Mouse (Mus musculus): ENCODE data around the gene Yars.
A peak's percentile ranks its signal among the peaks of the same experiment; 100 is the strongest.

Yars gene

DNA sequence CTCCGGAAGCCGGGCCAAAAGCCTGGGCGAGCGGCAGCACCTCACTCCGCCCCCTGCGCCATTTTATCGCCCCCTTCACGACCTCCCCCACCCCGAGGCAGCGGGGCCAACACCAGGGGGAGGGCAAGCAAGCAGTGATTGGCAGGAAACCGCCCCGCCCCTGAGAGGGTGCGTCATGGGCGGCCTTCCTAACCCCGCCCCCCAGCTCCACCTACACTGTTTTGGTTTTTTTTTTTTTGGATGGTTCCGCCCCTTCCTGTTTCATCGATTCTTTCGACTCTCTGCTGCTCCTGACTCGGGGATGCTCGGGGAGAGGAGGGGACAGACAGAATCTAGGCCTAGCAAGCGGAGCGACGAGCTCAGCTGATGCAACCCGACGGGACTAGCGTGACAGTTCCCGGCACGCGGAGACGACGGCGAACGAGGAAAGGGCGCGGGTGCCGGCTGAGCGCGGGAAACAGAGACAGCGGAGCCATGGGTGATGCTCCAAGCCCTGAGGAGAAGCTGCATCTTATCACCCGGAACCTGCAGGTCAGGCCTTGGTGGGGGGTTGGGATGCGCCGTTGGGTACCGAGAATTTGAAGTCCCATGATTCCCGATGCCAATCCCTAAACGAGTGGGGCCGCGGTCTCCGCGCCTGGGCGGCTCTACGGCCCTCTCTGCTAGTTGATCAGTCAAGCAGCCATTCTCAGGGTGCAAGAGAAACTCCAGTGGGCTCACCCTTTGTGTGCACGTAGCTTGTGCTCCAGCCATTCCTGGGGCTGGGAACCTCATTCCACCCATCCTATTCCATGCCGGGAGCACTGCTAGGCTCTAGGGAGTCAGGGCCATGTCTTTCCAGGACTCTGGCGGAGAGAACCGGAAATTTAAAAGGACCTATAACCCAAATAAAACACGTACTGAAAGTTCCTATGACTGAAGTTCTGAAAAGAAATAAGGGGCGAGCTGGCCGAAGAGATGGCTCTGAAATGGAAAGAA, at the start of gene Yars, which contains the start of gene S100pbp:
Gene Yars (plus strand): TSS at position 219 of the 978 bp plus-strand sequence.
Gene S100pbp (minus strand): TSS at position 186 of the 978 bp plus-strand sequence.
- DNase-seq (ENCODE audit: low read depth) = peak; percentile 99

DNA sequence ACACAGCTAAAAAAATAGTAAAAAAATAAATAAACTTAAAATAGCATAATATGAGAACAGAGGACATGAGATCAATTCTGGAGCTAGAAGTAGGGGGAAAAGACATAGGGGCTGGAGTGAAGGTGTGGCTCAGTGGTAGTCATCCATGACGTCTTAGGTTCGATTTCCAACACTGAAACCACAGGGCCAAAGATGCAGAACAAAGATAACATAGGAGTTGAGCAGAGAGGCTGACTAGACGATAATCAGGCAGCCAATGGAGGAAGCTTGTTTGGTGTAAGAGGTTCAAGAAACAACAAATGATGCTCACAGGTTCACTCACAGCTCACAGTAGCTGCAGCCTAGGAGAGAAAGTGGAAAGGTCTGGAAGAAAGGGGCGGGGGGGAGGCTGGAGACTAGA, 48.8 kb upstream of the Yars start:
- peak; percentile 82 for DNase-seq (ENCODE audit: low read depth)

DNA sequence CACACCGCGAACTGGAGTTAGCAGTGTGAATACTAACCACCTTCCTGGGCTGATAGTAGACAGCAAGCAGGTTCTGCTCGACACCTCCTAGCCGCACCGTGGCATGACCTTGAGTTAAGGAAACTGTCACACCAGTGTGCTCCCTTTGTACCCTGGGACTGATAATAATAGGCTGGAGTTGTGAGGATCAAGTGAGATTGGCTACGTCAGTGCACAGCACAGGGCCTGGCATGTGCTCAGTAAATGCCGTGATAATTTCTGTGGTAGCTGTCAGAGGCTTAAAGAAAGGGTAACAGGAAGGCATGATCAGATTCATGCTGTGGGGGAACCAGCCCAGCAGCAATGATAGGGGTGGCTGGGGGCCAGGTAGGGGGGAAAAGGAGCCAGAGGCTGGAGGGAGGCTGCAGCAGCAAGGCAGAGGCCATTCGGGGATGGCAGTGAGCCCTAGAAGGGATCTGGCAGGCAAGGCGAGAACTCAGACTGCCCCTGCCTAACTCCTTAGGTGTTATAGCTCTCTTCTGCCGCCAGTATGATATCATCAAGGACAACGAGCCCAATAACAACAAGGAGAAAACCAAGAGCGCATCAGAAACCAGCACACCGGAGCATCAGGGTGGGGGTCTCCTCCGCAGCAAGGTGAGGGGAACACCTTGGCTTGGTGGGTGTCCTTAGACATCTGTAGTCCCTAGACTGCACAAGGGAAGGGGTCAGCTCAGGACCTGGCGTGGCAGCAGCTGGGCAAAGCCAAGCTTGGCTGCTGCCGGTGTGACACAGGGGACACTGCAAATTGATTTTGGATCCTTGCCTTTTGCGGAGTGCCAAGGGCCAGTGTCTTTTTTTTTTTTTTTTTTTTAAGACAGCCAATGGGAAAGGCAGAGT, 47.8 kb upstream of the Yars start:
- DNase-seq (ENCODE audit: low read depth) = peak; percentile 59

DNA sequence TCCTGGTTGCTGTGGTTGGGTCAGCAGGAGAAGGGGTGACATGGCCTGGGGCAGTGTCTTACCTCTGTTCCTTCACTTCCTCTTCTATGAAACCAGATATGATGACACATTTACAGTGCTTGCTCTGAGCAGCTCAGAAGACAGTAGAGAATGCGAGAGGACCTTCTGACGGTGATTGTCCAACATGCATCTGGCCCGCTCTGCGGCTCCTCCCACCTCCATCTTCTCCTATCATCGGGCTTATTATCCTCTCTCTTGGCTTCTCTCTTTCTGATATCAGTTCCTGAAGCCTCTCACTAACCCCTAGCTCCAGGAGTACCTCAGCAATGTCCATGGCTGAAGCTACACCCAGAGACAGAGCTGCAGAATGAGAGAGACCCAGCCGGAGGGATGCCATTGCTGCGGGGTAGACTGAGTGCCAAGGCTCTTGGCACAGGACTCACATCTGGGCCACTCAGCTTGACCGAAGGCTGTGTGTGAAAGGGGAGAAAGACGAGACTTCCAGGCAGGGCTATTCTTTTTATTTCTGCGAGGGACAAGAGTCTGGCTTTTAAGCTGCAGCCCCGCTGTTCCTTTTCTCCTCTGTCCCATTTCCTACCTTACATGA, 47.0 kb upstream of the Yars start:
- peak; percentile 73 for DNase-seq (ENCODE audit: low read depth)

DNA sequence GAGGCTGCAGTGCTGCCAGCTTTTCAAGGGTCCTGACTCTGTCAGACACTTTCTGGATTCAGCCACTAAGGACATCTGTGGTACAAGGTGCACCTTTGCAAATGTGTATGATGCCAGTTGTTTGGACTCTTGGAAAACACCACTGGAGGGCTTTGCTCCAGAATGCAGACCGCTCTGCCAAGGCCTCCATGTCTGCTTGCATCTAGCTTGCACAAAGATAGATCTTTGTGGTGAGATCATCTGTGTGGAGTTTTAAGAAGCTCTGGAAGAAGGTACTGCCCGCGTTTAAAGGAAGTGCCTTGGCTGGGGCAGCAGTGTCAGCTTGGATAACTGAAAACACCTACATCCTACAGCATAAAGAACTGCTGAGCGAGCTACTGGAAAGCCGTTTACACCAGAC, 46.1 kb upstream of the Yars start:
- DNase-seq (ENCODE audit: low read depth) = no peak

DNA sequence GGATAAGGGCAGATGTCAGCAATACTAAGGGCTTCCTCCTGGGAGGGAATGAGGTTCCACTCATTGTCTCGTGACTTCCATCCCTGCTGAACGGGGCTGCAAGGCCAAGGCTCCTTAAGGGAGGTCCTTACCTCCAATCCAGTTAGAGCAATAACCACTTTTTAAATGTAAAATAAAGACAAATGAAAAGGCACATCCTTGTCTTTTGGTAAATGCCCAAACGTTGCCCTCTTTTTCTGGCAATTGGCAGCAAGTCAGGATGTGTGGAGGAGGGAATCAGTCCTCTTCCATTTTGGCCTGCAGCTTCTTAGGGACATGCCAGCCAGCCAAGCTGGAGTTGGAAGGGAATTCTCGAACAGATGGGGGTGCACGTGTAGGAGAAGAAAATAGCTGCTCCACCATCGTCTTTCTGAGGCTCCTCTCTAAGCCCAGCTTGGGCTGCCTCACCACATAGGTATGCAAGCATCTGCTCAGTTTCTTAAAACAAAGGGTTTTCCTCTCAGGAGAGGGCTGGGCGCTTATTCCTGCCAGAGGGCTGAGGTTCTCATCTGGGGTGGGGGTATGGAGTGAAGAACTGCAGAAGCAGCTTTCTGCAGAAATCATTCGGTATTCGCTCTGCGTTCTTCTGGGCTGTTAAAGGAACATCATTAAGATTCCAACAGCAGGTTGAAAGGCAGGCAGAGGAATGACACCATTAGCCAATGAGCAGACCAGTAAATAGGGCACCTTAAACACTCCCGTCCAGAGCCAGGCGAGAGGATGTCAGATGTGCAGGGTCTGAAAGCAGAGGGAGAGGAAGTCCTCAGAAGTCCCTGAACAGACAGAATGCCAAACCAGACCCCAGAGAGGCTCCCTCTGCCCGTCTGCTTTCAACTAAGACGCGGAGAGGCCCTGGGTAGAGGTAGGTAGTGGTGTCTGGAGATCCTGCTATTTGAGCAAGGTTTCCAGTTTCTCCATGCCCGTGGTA, 44.9 kb upstream of the Yars start:
- no peak for DNase-seq (ENCODE audit: low read depth)

DNA sequence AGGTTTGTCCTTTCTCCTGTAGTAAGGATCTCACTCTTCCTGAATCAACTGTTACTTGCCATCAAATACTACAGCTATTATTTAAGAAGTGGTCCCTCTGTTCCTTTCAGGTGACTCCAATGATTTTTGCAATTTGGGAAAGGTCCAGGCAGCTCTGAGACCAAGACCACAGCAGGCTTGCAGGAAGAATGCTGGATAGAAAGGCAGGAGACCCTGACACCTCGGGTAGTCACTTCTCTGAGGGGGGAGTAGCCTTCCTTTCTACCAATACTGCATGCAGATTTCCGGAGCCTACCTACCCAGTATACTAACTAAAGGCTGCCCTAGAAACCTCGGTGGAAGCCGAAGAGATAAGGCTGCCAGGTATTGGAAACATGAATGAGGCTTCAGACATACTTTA, 44.1 kb upstream of the Yars start:
- no peak for DNase-seq (ENCODE audit: low read depth)

DNA sequence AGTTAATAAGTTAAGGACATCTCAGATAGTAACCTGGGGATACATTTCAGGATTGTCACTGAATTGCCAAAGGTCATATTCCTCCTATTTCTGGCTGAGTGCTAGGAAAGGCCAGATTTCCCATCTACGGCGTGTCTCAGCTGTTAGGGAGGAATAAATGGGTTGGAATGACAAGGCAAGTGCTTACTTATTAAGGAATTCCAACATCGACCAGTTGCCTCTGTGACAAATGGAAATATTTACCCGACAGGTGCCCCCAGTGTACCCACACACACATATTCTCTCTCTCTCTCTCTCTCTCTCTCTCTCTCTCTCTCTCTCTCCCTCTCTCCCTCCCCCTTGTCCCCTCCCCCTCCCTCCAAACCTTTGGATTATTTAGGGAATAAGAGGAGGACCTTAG, 43.6 kb upstream of the Yars start:
- no peak for DNase-seq (ENCODE audit: low read depth)

DNA sequence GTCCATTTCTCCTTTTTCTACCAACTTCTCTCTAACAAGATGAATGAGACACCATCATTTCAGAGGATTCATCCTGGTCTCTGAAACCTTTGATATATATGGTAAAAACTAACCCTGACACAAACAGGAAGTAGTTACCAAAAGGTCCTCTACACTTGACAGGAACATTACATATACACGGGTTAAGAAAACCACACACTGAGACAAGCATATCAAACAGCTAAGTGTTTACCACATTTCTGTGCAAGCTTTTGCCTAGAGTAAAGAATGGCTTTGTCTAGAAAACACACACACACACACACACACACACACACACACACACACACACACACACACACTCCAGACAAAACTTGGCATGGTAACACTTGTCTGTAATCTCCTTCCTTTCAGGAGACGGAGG, 43.2 kb upstream of the Yars start:
- peak; percentile 37 for DNase-seq (ENCODE audit: low read depth)

DNA sequence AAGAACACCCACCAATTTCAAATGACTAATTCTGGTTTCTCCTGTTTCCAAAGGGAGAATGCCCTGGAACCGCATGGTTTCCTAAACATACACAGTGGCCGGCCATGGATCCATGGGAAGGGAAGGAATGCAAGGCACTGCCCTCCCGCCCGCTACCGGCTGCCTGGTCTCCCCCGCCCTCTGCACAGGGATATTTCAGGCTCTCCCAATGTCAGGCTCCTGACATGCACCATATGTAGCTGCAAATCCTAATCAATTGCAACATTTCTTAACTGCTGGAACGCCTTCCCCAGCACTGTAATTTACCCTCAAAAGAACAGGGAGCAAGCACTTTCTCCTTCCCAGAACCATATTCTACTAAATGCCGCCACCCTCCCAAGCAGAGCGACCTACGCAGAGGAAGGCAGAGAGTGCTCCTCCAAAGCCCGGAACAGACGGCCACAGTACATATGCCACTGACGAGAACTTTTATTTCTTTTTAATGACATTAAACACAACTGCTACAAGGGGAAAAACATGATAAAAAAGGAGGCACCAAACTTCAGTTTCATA, 41.9 kb upstream of the Yars start:
- DNase-seq (ENCODE audit: low read depth) = no peak

DNA sequence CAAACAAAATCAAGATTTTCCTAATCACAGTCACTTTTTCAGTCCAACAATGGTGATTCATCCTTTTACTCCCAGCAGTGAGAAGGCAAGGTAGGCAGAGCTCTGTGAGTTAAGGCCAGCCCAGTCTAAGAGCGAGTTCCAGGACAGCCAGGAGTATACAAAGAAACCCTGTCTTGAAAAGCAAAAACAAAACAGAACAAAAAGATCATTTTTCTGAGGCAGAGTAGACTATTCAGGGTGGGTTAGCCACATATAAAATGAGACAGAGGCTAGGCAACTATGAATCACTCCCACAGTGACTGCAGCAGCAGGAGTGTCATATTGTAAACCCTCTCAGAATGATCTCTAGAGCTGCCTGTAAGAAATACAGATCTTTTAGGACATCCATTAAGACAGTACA, 40.2 kb upstream of the Yars start:
- no peak for DNase-seq (ENCODE audit: low read depth)

DNA sequence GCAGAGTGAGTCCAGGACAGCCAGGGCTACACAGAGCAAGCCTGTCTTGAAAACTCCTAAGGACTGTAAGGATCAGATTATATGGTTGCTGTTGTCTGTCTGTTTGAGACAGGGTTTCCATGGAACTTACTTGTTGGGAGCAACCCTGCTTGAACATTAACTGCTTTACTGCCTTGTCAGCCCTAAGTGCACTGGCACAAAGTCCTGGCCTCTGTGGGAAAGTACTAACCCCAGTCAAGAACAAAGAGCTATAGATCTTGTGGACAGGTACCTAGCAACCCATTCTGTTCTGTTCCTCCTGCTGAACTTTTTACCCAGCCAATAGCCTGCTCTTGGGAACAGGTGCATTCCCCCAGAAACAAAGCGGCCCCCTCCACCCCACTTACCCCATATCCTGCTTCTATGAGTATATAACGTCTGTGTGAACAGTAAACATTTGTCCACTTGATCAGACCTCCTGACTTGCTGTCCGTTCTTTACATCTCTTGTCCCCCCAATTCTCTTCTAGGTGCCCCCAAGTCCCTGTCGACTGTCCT, 38.2 kb upstream of the Yars start:
- no peak for DNase-seq (ENCODE audit: low read depth)

DNA sequence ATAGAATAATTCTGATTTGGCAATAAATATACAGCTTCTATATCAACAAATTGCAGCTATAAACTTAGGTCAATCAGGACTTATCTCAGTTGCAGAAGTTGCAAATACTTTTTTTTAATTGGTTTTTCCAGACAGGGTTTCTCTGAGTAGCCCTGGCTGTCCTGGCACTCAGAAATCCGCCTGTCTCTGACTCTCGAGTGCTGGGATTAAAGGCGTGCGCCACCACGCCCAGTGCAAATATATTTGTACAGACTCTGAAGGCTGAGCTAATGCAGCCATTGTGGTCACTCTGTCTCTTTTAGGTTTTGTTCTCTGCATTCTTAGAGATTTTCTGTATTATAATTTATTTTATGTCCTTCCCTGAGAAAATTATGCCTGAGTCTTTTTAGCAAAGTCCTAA, 32.0 kb upstream of the Yars start:
- DNase-seq (ENCODE audit: low read depth) = no peak

DNA sequence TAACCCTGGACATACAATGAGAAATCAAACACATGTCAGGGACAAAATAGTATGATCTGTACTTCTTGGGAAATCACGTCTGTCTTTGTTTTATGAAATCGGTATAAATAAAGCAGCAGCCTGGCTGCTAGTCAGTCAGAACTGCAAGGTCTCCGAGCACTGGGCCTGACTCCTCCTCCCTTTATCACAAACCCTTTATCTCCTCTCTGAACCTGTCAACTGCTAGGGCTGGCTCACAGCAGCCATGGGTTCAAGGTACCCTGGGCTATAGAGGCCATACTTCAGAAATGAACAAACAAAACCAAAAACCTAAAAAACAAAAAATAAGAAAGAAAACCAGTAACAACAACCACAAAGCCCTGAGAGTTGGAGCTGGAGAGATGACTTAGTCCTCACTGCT, 31.0 kb upstream of the Yars start:
- no peak for DNase-seq (ENCODE audit: low read depth)

DNA sequence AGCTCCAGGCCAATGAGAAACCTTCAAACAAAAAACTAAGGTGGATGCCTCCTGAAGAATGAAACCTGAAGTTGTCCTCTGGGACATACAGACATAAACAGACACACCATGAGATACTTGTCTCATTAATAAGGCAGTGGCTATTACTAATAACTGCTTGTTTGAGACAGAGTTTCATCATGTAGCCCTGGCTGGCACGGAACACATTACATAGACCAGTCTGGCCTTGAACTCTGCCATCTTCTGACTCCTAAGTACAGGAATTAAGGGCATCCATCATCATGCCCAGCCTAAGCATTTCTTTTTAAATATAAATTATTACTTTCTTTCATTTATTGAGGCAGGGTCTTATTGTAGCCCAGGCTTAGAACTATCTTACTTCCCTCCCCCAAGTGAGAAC, 28.5 kb upstream of the Yars start:
- DNase-seq (ENCODE audit: low read depth) = no peak

DNA sequence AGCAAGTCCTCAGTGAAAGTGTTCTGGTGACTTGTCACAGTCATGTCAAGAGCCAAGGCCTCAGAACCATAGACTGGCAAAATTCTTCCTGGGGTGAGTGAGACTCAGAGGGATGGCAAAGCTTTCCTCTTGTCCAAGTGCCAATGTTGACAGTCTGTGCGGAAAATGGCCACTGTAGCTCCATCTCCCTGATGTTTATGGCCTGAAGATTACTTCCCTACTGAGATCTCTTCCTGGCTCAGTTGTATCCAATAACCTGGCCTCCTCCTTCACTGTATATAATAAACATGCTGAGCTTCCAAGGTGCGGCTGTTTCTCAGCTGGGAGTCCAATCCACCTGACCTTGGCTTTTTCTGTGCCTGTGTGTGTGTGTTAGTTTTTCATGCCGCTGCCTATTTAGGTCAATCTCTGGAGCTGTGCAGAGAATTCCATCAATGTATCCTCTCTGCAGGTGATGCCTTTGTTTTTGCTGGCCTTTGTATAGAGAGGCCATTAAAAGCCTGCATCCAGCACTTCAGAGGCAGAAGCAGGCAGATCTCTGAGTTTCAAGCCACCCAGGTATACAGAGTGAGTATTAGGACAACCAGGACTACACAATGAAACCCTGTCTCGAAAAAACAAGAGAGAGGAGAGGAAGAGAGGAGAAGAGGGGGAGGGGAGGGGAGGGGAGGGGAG, 27.8 kb upstream of the Yars start:
- DNase-seq (ENCODE audit: low read depth) = no peak

DNA sequence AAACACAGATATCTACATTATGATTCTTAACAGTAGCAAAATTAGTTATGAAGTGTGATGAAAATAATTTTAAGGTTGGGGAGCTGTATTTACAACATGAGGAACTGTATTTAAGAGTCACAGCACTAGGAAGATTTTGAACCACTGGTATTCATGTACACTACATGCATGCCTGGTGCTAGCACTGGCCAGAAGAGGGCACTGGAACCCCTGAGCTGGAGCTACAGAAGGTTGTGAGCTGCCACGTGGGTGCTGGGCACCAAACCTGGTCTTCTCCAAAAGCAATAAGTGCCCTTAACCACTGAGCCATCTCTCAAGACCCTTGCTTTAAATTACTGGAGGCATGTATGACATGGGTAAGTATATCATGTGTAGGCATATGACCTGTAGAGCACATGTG, 17.0 kb upstream of the Yars start:
- DNase-seq (ENCODE audit: low read depth) = peak; percentile 18

DNA sequence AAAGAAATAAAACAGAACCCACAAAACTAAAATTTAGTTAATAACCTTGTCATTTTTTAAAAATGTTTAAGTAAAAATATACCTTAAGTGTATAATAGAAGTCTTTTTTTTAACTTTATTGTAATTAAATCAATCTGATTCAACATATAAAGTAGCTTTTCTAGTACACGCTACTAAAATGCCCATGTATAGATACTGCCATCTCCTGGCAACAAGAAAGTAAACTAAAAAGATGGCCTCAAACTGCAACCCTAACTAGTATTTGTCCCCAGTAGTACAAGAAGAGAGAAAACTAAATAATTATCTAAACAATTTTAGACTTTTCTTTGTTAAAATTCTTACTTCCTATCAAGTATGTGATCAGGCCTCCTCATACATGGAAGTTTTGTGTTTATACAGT, 10.0 kb upstream of the Yars start:
- peak; percentile 56 for DNase-seq (ENCODE audit: low read depth)

DNA sequence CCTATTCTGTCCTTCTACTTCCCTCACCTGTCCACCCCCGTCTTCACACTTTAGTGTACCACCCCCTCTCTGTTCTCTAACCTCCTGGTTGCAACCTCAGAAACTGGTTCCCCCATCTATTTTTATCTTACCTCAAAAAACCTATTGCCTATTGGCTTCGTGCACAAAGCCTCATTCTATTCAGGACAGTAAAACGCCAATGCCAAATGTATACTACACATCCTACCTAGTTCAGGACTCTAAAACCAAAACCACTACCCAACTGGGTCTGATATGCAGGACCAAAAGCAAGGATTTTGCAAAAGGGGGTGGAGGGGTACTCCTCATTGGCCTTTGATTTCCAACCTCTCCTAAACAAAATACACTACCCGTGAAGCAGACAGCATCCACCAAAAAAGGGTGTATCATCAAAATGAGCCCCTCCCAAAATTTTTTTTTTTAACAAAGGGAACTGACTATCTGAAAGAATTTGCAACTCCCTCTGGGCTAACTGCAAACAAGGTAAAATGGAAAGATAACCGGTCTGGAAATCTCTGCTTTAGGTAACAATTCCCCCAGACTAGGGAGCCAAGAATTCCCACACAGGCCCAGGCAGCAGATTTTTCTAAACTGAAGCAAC, 1.4 kb upstream of the Yars start:
- DNase-seq (ENCODE audit: low read depth) = no peak
